Mouse (Mus musculus) erythroblast, embryonic 14.5 days (primary cell): ENCODE measurements around the gene Psme2.

ENCODE experiments used
- GATA1 ChIP-seq: IDR thresholded peaks from 2 replicates; pipeline ENCODE4 v1.6.1; 2012; ENCODE audit warnings: low read length, inconsistent platforms, mixed read lengths
- TAL1 ChIP-seq: IDR thresholded peaks from 3 replicates; pipeline ENCODE4 v1.6.1; 2012; ENCODE audit warnings: low read length, inconsistent platforms, mixed read lengths

- TF ChIP-seq TAL1 (no peak), GATA1 (no peak)
These were observed 27.7 kb downstream of the Psme2 start for GRCm38 (mm10) chr14:55563249-55563648.
